Mouse (Mus musculus): ENCODE measurements around the gene Mettl1. TPM values are rescaled to one million over a fixed set of nuclear protein-coding genes. Genes with fewer than 3 reads are reported as not detected.

Mettl1 gene
- polyA plus RNA-seq, 1 experiment from 2014 or later, result 37.1 TPM

- Histone ChIP-seq H3K27ac (ENCODE audit: poor library complexity, severe bottlenecking) (no peak overlapping the region), H3K36me3 (peaks cover 24% of the 10 kb centered on the region; the same call in 1 of the 2 replicates), H3K4me2 (no peak overlapping the region), H3K27me3 (replicated peaks) (no peaks in the 10 kb centered on the region), H3K9ac (no peak overlapping the region), H3K4me3 (no peak overlapping the region), H3K9me3 (replicated peaks) (no peaks in the 10 kb centered on the region), H3K4me1 (replicated peaks) (no peaks in the 10 kb centered on the region)
- WGBS, result 22% methylated on average over 2 of the region's 2 CpGs
- ATAC-seq (ENCODE audit: insufficient number of reproducible peaks, low FRiP score), result no peak
Measured at GRCm38 (mm10) chr10:127017071-127017470, 24.1 kb upstream of the Mettl1 start.

- Histone ChIP-seq H3K4me3 (no peak overlapping the region), H3K4me2 (no peak overlapping the region), H3K9me3 (replicated peaks) (no peaks in the 10 kb centered on the region), H3K9ac (no peak overlapping the region), H3K27me3 (replicated peaks) (no peaks in the 10 kb centered on the region), H3K27ac (ENCODE audit: poor library complexity, severe bottlenecking) (no peak overlapping the region), H3K36me3 (peaks cover 32% of the 10 kb centered on the region), H3K4me1 (replicated peaks) (no peaks in the 10 kb centered on the region)
- ATAC-seq (ENCODE audit: insufficient number of reproducible peaks, low FRiP score), result no peak
- 74% methylated on average over 16 of the region's 16 CpGs for WGBS
Measured at GRCm38 (mm10) chr10:127018422-127018821, 22.8 kb upstream of the Mettl1 start.

- 5% methylated on average over 56 of the region's 56 CpGs for WGBS
Measured at GRCm38 (mm10) chr10:127030336-127031296, 10.6 kb upstream of the Mettl1 start, which contains the start of gene Tsfm. Gene Tsfm, minus strand, starts transcription at chr10:127030840.

GRCm38 (mm10) chr10:127033301-127033741 is 7.9 kb upstream of the Mettl1 start:
- H3K27me3 ChIP-seq (replicated peaks), result peaks cover 9% of the 10 kb centered on the region
- WGBS, result 82% methylated on average over 8 of the region's 8 CpGs
- H3K4me1 ChIP-seq (replicated peaks), result peaks cover 10% of the 10 kb centered on the region; the same call in 1 of the 2 replicates

More at GRCm38 (mm10) chr10:127030336-127031296, 10.6 kb upstream of the Mettl1 start, which contains the start of gene Tsfm:
- Histone ChIP-seq H3K4me2 (peak within 1 kb of the TSS; percentile 83), H3K27ac (ENCODE audit: poor library complexity, severe bottlenecking) (peak within 1 kb of the TSS; percentile 68), H3K27me3 (replicated peaks) (no peaks in the 10 kb centered on the region), H3K36me3 (peaks cover 33% of the 10 kb centered on the region), H3K4me1 (replicated peaks) (peaks cover 10% of the 10 kb centered on the region; the same call in 1 of the 2 replicates), H3K4me3 (peak within 1 kb of the TSS; percentile 85), H3K9ac (peak within 1 kb of the TSS; percentile 87), H3K9me3 (replicated peaks) (no peaks in the 10 kb centered on the region)
- peak; percentile 87 for ATAC-seq (ENCODE audit: insufficient number of reproducible peaks, low FRiP score)

GRCm38 (mm10) chr10:127036273-127036672 is 4.9 kb upstream of the Mettl1 start:
- 78% methylated on average over 12 of the region's 12 CpGs for WGBS
- Histone ChIP-seq H3K4me2 (no peak overlapping the region), H3K4me3 (no peak overlapping the region), H3K9me3 (replicated peaks) (no peaks in the 10 kb centered on the region), H3K27me3 (replicated peaks) (peaks cover 18% of the 10 kb centered on the region), H3K9ac (no peak overlapping the region), H3K27ac (ENCODE audit: poor library complexity, severe bottlenecking) (no peak overlapping the region), H3K36me3 (no peaks in the 10 kb centered on the region), H3K4me1 (replicated peaks) (no peaks in the 10 kb centered on the region; the same call in 1 of the 2 replicates)
- ATAC-seq (ENCODE audit: insufficient number of reproducible peaks, low FRiP score), result no peak

More at GRCm38 (mm10) chr10:127033301-127033741, 7.9 kb upstream of the Mettl1 start:
- Histone ChIP-seq H3K36me3 (peaks cover 7% of the 10 kb centered on the region), H3K9ac (no peak overlapping the region), H3K4me2 (no peak overlapping the region), H3K27ac (ENCODE audit: poor library complexity, severe bottlenecking) (no peak overlapping the region), H3K9me3 (replicated peaks) (no peaks in the 10 kb centered on the region), H3K4me3 (no peak overlapping the region)
- no peak for ATAC-seq (ENCODE audit: insufficient number of reproducible peaks, low FRiP score)

GRCm38 (mm10) chr10:127037641-127038040 is 3.6 kb upstream of the Mettl1 start:
- Histone ChIP-seq H3K27ac (ENCODE audit: poor library complexity, severe bottlenecking) (no peak overlapping the region), H3K9me3 (replicated peaks) (no peaks in the 10 kb centered on the region), H3K4me1 (replicated peaks) (peaks cover 3% of the 10 kb centered on the region), H3K36me3 (no peaks in the 10 kb centered on the region), H3K4me3 (no peak overlapping the region), H3K4me2 (no peak overlapping the region), H3K27me3 (replicated peaks) (peaks cover 18% of the 10 kb centered on the region), H3K9ac (no peak overlapping the region)
- WGBS, result 73% methylated on average over 12 of the region's 12 CpGs
- no peak for ATAC-seq (ENCODE audit: insufficient number of reproducible peaks, low FRiP score)

- Histone ChIP-seq H3K36me3 (peaks cover 18% of the 10 kb centered on the region), H3K4me3 (peak overlapping the region; percentile 78), H3K9ac (peak overlapping the region; percentile 77), H3K9me3 (replicated peaks) (no peaks in the 10 kb centered on the region), H3K27me3 (replicated peaks) (peaks cover 18% of the 10 kb centered on the region), H3K27ac (ENCODE audit: poor library complexity, severe bottlenecking) (no peak overlapping the region), H3K4me1 (replicated peaks) (peaks cover 5% of the 10 kb centered on the region), H3K4me2 (peak overlapping the region; percentile 98)
- no peak for ATAC-seq (ENCODE audit: insufficient number of reproducible peaks, low FRiP score)
- 2% methylated on average over 20 of the region's 20 CpGs for WGBS
Measured at GRCm38 (mm10) chr10:127040569-127041214, 522 bp upstream of the Mettl1 start.

- under 1% methylated on average over 44 of the region's 44 CpGs for WGBS
- H3K4me3 ChIP-seq, result peak overlapping the region; percentile 78
- peaks cover 5% of the 10 kb centered on the region for H3K4me1 ChIP-seq (replicated peaks)
- peak overlapping the region; percentile 77 for H3K9ac ChIP-seq
- H3K27me3 ChIP-seq (replicated peaks), result peaks cover 15% of the 10 kb centered on the region
- H3K9me3 ChIP-seq (replicated peaks), result no peaks in the 10 kb centered on the region
- H3K4me2 ChIP-seq, result peak overlapping the region; percentile 98
- H3K27ac ChIP-seq (ENCODE audit: poor library complexity, severe bottlenecking), result no peak overlapping the region
- peaks cover 22% of the 10 kb centered on the region for H3K36me3 ChIP-seq
- ATAC-seq (ENCODE audit: insufficient number of reproducible peaks, low FRiP score), result peak; percentile 88
Measured at GRCm38 (mm10) chr10:127041774-127042338, 642 bp downstream of the Mettl1 start.

- Histone ChIP-seq H3K4me1 (replicated peaks) (peaks cover 5% of the 10 kb centered on the region), H3K36me3 (peaks cover 22% of the 10 kb centered on the region), H3K27me3 (replicated peaks) (peaks cover 19% of the 10 kb centered on the region), H3K27ac (ENCODE audit: poor library complexity, severe bottlenecking) (no peak overlapping the region), H3K9me3 (replicated peaks) (no peaks in the 10 kb centered on the region), H3K4me2 (peak overlapping the region; percentile 98), H3K9ac (peak overlapping the region; percentile 77), H3K4me3 (peak overlapping the region; percentile 78)
- 21% methylated on average over 5 of the region's 5 CpGs for WGBS
- ATAC-seq (ENCODE audit: insufficient number of reproducible peaks, low FRiP score), result no peak
Measured at GRCm38 (mm10) chr10:127042468-127043115, 1.4 kb downstream of the Mettl1 start.

- Histone ChIP-seq H3K36me3 (peaks cover 22% of the 10 kb centered on the region), H3K4me1 (replicated peaks) (peaks cover 5% of the 10 kb centered on the region), H3K27me3 (replicated peaks) (peaks cover 21% of the 10 kb centered on the region), H3K4me3 (no peak overlapping the region), H3K9me3 (replicated peaks) (no peaks in the 10 kb centered on the region), H3K4me2 (no peak overlapping the region), H3K27ac (ENCODE audit: poor library complexity, severe bottlenecking) (no peak overlapping the region), H3K9ac (no peak overlapping the region)
- 90% methylated on average over 6 of the region's 6 CpGs for WGBS
- no peak for ATAC-seq (ENCODE audit: insufficient number of reproducible peaks, low FRiP score)
Measured at GRCm38 (mm10) chr10:127043187-127043586, 2.0 kb downstream of the Mettl1 start.
